Mouse (Mus musculus) granulocyte monocyte progenitor cell, adult 5-6 weeks (primary cell): ENCODE data around the gene Agap3. TPM values are rescaled to one million over a fixed set of nuclear protein-coding genes. Genes with fewer than 3 reads are reported as not detected.
A peak's percentile ranks its signal among the peaks of the same experiment; 100 is the strongest.

Experiments
- ATAC-seq: replicated peaks from 2 replicates; pipeline ENCODE4 v1.8.0; 2016; ENCODE audit warnings: mild to moderate bottlenecking, moderate TSS enrichment, inconsistent platforms; ENCODE audit not compliant: poor library complexity, severe bottlenecking
- total RNA-seq, 2 experiments: library from RNA; stranded (forward) in 1 of 2; stranded (reverse) in 1 of 2; fragments of 200-712, 200-1000 nt in 1 of 2; fragments of >200 nt in 1 of 2; fragmentation: Nextera tagmentation in 1 of 2; gene quantifications; 2 replicates each; pipeline ENCODE4 v1.2.3; 2014 to 2017

The Agap3 gene
- total RNA-seq (2014; fragmentation: Nextera tagmentation) (21.5 and 26.8 TPM in 2 replicates), total RNA-seq (2017) (19.4 and 31.8 TPM in 2 replicates)

- no peak for ATAC-seq
Observed at GRCm38 (mm10) chr5:24452030-24452690, at the start of gene Agap3. Gene Agap3, plus strand, starts transcription at chr5:24452177.

DNA sequence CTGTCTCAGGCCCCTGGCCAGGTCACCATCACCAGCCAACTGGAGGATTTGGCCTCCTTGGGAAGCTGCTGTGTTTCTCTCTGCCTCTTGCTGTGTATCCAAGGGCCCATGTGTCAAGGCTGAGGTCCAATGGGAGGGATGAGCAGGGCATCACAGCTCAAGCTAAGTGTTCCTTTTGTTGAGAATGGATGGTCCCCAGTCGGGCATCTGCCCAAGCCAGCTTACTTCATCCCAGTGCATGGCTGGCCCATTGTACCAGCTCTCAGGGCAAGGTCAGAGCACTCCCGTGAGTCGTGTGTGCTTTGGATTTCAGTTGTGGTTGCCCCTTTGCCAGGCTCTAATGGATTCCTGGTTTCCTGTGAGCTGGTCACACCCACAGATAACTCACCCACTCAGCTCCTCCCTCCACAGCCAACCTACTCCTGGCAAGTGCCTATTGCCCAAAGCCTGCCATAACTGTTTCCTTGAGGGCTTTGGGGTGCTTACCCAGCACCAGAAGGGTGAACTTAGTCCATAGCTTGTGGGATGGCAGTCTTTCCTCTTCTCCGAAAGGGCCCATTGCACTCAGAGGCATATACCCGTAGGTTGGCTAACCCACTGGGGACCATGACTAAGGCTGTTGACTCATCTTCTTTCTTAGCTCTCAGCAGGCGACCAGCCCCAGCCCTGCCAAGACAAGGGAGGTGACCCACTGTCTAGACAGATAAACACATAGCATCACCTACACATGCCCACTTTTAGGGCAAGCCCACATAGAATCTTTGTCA is 47.2 kb upstream of the Agap3 start:
- ATAC-seq, result no peak

- no peak for ATAC-seq
Observed at GRCm38 (mm10) chr5:24405389-24405876, 46.5 kb upstream of the Agap3 start.

DNA sequence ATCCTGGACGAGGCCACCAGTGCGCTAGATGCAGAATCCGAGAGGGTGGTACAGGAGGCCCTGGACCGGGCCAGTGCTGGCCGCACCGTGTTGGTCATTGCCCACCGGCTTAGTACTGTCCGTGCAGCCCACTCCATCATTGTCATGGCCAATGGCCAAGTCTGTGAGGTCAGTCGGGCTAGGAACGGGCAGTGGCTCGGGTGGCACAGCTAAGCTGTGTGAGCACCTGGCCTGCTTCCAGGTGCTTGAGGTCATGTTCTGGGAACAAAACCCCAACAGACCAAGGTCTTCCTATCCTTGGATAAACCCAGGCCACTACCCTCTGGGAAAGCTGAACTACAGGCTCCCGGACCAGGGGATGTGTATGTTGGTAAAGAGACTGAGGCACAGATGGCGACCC is 43.3 kb upstream of the Agap3 start:
- no peak for ATAC-seq

DNA sequence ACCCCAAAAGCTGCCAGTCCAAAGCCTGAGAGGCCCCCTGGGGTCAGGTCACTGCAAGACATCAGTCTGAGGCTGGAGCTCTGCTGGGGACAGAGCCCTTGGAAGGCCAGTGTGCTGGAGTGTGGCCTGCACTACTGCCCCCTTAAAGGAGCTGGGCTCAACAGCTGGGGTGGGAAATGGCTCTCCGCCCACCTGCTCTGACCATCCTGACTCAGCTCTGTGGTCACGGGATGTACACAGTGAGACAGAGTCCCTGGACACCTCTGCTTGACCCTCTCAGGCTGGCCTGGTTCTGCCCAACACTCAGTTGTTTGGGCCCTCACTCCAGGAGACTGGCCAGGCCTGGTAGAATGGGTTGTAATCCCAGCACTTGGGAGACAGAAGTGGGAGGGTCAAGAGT is 42.5 kb upstream of the Agap3 start:
- no peak for ATAC-seq

DNA sequence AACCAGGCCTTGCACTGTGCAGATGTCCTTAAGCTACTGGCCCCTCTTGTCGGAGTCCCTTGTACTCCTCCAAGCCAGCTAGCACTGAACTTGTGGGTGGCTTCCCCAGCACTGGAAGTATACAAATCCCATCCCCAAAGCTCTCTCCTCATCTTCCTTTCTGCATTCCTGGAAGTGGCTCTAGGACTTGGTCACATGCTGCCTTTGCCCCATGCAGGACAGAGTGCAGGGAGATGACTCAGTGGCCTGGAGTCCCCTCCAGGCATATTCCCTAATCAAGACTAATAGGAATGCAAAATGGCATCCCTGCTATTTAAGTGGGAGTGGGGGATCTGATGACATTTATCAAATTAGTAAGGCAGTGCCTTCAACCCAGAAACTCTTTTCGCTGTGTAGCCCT is 39.9 kb upstream of the Agap3 start:
- ATAC-seq, result no peak

DNA sequence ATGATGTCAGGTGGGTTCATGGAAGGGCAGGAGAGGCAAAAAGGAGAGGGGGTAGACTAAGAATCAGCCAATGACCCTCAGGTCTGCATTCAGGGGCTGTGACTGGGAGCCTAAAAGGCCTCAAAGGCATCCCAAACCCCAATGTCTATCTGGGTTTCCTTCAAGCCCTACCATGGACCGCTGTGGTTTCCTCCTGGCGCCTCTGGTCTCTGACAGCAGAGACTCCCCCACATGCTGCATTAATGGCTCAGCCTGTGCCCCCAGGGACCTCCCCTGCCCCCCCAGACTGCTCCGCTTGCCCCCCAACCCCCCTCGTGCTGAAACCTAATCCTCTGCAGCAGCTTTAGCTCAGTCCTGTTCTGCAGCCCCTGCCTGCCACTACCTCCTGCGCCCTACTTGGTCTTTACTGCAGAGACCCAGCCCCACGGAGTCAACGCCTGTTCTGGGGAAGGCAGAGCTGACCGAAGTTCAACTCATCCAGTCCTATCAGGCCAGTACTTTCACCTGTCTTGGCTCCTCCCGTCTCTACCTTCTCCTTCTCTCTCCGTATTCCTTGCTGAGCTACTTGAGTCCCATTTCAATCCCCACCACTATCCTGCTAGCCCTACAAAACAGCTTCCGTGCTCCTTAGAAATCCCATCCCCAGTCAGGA is 38.8 kb upstream of the Agap3 start, which contains the start of gene Asic3:
Gene Asic3, plus strand, starts transcription at position 351 of the 652 bp plus-strand sequence.
- no peak for ATAC-seq

DNA sequence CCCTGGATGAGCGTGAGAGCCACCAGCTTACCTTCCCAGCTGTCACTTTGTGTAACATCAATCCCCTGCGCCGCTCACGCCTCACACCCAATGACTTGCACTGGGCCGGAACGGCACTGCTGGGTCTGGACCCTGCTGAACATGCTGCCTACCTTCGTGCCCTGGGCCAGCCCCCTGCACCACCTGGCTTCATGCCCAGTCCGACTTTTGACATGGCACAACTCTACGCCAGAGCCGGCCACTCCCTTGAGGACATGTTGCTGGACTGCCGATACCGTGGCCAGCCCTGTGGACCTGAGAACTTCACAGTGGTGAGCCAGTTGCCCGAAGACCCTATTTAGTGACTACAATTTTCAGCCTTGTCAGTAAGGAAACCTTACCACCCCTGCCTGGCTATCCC is 38.0 kb upstream of the Agap3 start:
- no peak for ATAC-seq

GRCm38 (mm10) chr5:24416222-24416736 is 35.7 kb upstream of the Agap3 start:
- ATAC-seq, result peak; percentile 85

GRCm38 (mm10) chr5:24417587-24417986 is 34.4 kb upstream of the Agap3 start:
- ATAC-seq, result no peak

GRCm38 (mm10) chr5:24420381-24420780 is 31.6 kb upstream of the Agap3 start:
- ATAC-seq, result no peak

GRCm38 (mm10) chr5:24423129-24424003 is 28.6 kb upstream of the Agap3 start, which contains the start of the genes Cdk5 and Slc4a2:
Gene Cdk5, minus strand, starts transcription at chr5:24423530.
Gene Slc4a2, plus strand, starts transcription at chr5:24423837.
- ATAC-seq, result peak; percentile 82

DNA sequence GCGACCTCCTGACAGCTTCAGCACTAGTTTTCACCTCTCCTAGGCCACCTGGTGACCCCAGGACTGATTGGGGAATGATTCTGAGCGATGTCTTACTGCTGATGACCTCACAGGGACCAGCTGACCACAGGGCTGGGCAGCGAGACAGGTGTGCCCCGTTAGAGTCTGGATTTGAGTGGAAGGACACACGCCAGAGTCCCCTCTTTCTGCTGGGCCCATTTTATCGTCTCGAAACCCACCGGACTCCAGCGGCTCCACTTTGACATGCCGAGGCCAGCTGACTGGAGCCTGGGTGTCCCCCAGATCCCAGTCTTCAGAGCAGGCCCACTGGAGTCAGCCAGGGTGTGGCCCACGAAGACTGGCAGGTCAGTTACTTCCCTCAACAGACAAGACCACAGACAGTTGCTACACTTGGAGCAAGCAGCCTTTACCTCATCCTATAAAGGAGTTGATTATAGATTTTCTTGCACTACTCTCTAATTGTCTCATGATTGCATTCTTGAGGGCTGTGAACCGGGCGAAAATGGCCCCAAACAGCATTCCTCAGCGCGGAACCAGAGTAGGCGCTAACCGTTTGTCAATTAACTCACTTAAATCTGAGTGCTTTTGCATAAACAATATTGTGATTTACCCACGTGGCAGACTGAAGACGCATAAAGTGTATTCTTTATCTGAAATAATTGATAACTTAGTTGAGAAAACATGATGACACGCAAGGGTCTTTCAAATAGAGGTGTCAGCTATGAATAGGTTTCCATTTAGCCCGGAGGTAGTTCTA is 27.8 kb upstream of the Agap3 start:
- ATAC-seq, result peak; percentile 45

GRCm38 (mm10) chr5:24424861-24425411 is 27.0 kb upstream of the Agap3 start:
- peak; percentile 31 for ATAC-seq

DNA sequence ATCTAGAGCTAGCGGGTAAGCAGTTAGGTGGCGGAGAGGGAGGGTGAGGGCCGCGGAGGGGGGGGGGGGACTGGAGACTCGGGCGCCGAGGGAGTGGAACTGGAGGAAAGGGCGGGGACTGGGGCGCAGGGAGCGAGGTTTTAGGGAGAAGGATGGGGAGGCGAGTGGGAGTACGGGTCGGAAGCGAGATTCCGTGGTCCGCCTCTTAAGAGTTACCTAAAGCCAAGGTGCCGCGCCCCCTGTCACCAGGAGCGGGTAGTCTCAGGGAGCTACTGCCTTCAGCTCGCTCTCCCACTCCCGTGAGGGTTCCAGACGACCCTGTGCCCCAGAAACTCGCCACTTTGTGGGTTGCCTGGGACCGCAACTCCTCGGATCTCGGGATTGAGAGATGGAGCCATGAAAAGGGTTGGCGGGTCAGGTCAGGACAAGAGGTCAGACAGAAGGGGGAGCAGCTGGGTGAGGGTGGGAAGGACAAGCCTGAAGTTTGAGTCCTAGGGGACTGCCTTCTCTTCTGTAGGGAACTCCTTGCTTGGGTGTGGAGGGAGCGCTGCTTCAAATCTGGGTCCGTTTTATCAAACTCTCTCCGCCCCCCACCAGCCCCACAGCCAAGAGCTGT is 26.4 kb upstream of the Agap3 start:
- peak; percentile 14 for ATAC-seq

GRCm38 (mm10) chr5:24426037-24426432 is 25.9 kb upstream of the Agap3 start:
- ATAC-seq, result no peak

GRCm38 (mm10) chr5:24426556-24427284 is 25.3 kb upstream of the Agap3 start:
- no peak for ATAC-seq

DNA sequence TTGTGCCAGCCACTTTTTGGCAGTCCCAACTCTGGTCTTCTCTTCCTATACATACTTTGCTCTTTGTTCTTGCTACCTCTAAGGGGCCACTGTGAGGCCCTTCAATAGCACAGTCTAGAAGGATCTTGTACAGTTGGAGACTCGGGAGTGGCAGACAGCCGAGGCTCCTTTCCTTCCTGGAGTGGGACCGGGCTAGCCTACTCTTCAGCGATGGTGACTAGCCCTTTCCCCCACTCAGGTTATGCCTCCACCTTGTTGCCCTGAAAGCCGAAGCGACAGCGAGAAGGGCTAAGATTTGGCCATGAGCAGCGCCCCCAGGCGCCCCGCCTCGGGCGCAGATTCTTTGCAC is 24.7 kb upstream of the Agap3 start:
- no peak for ATAC-seq
